Mouse (Mus musculus): Measurements from ENCODE around the gene Lrrtm4. TPM values are rescaled to one million over a fixed set of nuclear protein-coding genes. Genes with fewer than 3 reads are reported as not detected.

Gene Lrrtm4
- polyA plus RNA-seq, 1 experiment from 2014 or later = not detected

DNA sequence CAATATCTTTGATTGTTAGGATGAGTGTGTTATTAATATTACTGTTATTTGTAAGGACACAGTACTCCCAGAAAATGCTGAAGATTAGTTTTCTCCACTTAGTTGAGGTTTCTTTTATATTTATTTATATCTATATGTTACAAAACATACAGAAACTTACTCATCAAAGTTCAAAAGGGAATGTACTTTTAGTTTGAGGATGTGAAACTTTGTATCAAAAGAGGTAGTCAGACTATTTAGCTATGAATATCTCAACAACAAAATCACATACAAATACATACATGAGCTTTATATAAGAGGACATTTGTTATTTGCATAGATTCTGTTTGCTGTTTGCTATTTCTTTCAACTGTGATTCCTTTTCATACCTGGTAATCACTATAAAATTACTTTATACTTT is 421.5 kb downstream of the Lrrtm4 start:
- Histone ChIP-seq H3K36me3 (ENCODE audit: inconsistent target) (no peaks in the 10 kb centered on the region), H3K27ac (no peak overlapping the region), H3K79me2 (ENCODE audit: inconsistent target) (no peaks in the 10 kb centered on the region), H3K4me3 (ENCODE audit: inconsistent target) (no peak overlapping the region)

- 94% methylated on average over 4 of the region's 4 CpGs for WGBS (ENCODE audit: missing documents)
- Histone ChIP-seq H3K4me3 (ENCODE audit: inconsistent target) (no peak overlapping the region), H3K27ac (no peak overlapping the region), H3K79me2 (ENCODE audit: inconsistent target) (no peaks in the 10 kb centered on the region), H3K36me3 (ENCODE audit: inconsistent target) (no peaks in the 10 kb centered on the region)
Observed at GRCm38 (mm10) chr6:80470546-80470945, 451.9 kb downstream of the Lrrtm4 start.

DNA sequence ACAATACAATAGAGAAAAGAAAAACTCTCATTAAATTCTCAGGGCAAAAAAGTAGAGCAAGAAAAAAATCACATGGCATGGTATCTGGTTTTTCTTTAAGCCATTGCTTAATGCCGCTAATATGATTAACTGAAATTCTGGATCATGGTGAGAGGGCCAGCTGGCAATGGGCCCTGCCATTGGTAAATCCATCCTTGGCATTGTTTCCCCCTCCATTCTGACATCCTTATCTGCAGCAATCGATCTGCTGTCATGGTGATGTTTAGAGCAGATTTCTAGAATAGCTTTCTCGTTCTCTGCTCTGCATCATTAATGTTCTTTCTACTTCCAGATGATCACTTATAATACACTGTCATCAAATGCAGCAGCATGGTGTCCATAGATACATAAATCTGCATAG is 457.5 kb downstream of the Lrrtm4 start:
- Histone ChIP-seq H3K27ac (no peak overlapping the region), H3K4me3 (ENCODE audit: inconsistent target) (no peak overlapping the region), H3K79me2 (ENCODE audit: inconsistent target) (no peaks in the 10 kb centered on the region), H3K36me3 (ENCODE audit: inconsistent target) (no peaks in the 10 kb centered on the region)
- WGBS (ENCODE audit: missing documents) = 86% methylated on average over 3 of the region's 3 CpGs

GRCm38 (mm10) chr6:80545017-80545416 is 526.3 kb downstream of the Lrrtm4 start:
- no peak overlapping the region for H3K27ac ChIP-seq
- WGBS (ENCODE audit: missing documents) = 50% methylated on average over 1 of the region's 1 CpGs
- no peak overlapping the region for H3K4me3 ChIP-seq (ENCODE audit: inconsistent target)
- no peaks in the 10 kb centered on the region for H3K36me3 ChIP-seq (ENCODE audit: inconsistent target)
- H3K79me2 ChIP-seq (ENCODE audit: inconsistent target) = no peaks in the 10 kb centered on the region

- Histone ChIP-seq H3K36me3 (ENCODE audit: inconsistent target) (no peaks in the 10 kb centered on the region), H3K79me2 (ENCODE audit: inconsistent target) (no peaks in the 10 kb centered on the region), H3K4me3 (ENCODE audit: inconsistent target) (no peak overlapping the region), H3K27ac (no peak overlapping the region)
Observed at GRCm38 (mm10) chr6:80549907-80550306, 531.2 kb downstream of the Lrrtm4 start.

DNA sequence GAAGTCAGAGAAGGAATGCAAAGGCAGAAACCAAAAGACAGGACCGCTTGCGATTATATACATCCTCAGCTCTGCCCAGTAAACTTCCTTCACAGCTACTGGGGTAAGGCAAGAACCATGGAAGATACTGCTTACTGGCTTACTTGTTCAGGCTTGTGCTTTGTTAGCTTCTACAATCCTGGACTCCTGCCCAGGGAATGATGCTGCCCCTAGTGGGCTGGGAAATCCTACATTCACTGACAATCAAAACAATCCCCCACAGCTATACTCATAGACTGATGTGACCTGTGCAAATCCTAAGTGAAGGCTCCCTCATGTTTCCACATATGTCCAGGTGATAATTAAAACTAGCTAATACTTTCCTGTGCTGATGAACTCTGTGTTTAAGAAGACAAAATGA is 534.7 kb downstream of the Lrrtm4 start:
- Histone ChIP-seq H3K36me3 (ENCODE audit: inconsistent target) (no peaks in the 10 kb centered on the region), H3K79me2 (ENCODE audit: inconsistent target) (no peaks in the 10 kb centered on the region), H3K4me3 (ENCODE audit: inconsistent target) (no peak overlapping the region), H3K27ac (no peak overlapping the region)
- 100% methylated on average over 2 of the region's 2 CpGs for WGBS (ENCODE audit: missing documents)

GRCm38 (mm10) chr6:80554991-80555390 is 536.3 kb downstream of the Lrrtm4 start:
- H3K4me3 ChIP-seq (ENCODE audit: inconsistent target) = no peak overlapping the region
- no peaks in the 10 kb centered on the region for H3K36me3 ChIP-seq (ENCODE audit: inconsistent target)
- H3K79me2 ChIP-seq (ENCODE audit: inconsistent target) = no peaks in the 10 kb centered on the region
- no peak overlapping the region for H3K27ac ChIP-seq

GRCm38 (mm10) chr6:80577227-80577626 is 558.5 kb downstream of the Lrrtm4 start:
- Histone ChIP-seq H3K27ac (no peak overlapping the region), H3K79me2 (ENCODE audit: inconsistent target) (no peaks in the 10 kb centered on the region), H3K4me3 (ENCODE audit: inconsistent target) (no peak overlapping the region), H3K36me3 (ENCODE audit: inconsistent target) (no peaks in the 10 kb centered on the region)
- 8% methylated on average over 1 of the region's 2 CpGs for WGBS (ENCODE audit: missing documents)

DNA sequence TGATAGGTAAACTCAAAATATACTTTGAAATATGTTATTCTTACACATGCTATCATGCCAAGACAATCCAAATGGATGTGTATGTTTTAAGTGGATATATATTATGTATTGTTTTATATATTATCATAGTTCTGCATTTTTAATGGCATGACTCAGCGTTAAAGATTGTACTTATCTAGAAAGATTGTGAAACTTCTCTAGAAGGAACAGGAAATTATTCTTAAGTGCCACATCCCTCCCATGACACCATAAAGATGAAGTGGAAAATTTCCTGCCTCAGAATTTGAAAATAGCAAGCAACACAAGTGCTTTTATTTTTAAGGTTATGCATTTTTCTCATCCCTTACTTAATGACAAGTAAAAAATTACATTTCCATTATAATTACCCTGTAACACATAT is 563.5 kb downstream of the Lrrtm4 start:
- Histone ChIP-seq H3K36me3 (ENCODE audit: inconsistent target) (no peaks in the 10 kb centered on the region), H3K4me3 (ENCODE audit: inconsistent target) (no peak overlapping the region), H3K27ac (no peak overlapping the region), H3K79me2 (ENCODE audit: inconsistent target) (no peaks in the 10 kb centered on the region)
- 0% methylated on average over 1 of the region's 1 CpGs for WGBS (ENCODE audit: missing documents)

GRCm38 (mm10) chr6:80589776-80590175 is 571.1 kb downstream of the Lrrtm4 start:
- Histone ChIP-seq H3K4me3 (ENCODE audit: inconsistent target) (no peak overlapping the region), H3K27ac (no peak overlapping the region), H3K36me3 (ENCODE audit: inconsistent target) (no peaks in the 10 kb centered on the region), H3K79me2 (ENCODE audit: inconsistent target) (no peaks in the 10 kb centered on the region)
- 80% methylated on average over 1 of the region's 1 CpGs for WGBS (ENCODE audit: missing documents)

GRCm38 (mm10) chr6:80619508-80619907 is 600.8 kb downstream of the Lrrtm4 start:
- no peaks in the 10 kb centered on the region for H3K36me3 ChIP-seq (ENCODE audit: inconsistent target)
- H3K4me3 ChIP-seq (ENCODE audit: inconsistent target) = no peak overlapping the region
- no peaks in the 10 kb centered on the region for H3K79me2 ChIP-seq (ENCODE audit: inconsistent target)
- 97% methylated on average over 2 of the region's 2 CpGs for WGBS (ENCODE audit: missing documents)
- no peak overlapping the region for H3K27ac ChIP-seq

DNA sequence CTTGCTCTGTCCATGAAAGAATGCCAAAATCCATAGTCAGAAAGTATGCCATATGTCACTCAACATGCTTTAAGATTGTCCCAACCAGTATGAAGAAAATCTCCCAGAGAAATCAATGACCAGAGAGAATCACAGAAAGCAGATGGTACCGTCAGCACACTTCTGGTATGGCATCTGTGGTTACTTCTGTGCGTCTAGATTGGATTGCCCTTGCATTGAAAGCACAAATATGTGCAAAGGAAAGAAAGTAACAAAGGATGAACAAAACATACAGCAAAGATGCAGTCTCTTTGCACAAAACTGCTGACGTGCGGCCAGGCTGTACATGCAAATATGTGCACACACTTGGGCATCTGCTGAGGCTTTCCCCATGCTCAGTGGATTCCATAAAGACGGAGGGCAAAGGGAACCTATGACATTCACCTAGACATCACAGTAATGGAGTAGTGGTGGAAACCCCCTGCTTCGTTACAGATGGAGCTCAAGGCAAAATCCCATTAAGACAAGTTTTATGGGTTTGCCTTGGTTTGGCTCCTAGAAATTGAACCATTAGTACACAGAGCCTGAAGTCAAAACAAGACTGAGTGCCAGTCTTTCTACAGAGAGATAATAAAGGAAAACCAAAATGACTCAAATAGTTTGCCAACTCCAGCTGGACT is 604.1 kb downstream of the Lrrtm4 start:
- no peaks in the 10 kb centered on the region for H3K36me3 ChIP-seq (ENCODE audit: inconsistent target)
- 91% methylated on average over 6 of the region's 6 CpGs for WGBS (ENCODE audit: missing documents)
- H3K27ac ChIP-seq = no peak overlapping the region
- no peak overlapping the region for H3K4me3 ChIP-seq (ENCODE audit: inconsistent target)
- no peaks in the 10 kb centered on the region for H3K79me2 ChIP-seq (ENCODE audit: inconsistent target)

- Histone ChIP-seq H3K27ac (no peak overlapping the region), H3K4me3 (ENCODE audit: inconsistent target) (no peak overlapping the region)
- 96% methylated on average over 4 of the region's 4 CpGs for WGBS (ENCODE audit: missing documents)
Observed at GRCm38 (mm10) chr6:80625509-80625908, 606.8 kb downstream of the Lrrtm4 start.

DNA sequence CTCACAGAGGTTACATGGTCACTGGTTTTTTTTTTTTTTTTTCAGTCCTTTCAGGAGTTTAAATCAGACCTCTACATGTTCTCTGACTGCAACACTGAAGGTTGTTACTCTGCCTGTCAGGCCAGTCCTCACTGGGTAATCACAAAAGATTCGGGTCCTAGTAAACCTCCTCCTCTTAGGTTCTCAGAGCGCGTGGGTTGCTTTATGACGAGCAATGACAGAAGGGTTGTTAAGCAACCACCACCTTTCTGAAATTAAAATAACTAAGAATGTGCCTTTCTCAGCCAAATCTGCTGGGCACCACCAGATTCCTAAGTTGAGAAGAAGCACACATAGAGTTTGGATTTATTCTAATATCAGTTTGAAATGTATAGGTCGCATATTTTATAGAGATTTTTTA is 644.1 kb downstream of the Lrrtm4 start:
- Histone ChIP-seq H3K36me3 (ENCODE audit: inconsistent target) (no peaks in the 10 kb centered on the region), H3K4me3 (ENCODE audit: inconsistent target) (no peak overlapping the region), H3K79me2 (ENCODE audit: inconsistent target) (no peaks in the 10 kb centered on the region), H3K27ac (no peak overlapping the region)
- 97% methylated on average over 5 of the region's 5 CpGs for WGBS (ENCODE audit: missing documents)

More at GRCm38 (mm10) chr6:80625509-80625908, 606.8 kb downstream of the Lrrtm4 start:
- H3K36me3 ChIP-seq (ENCODE audit: inconsistent target) = no peaks in the 10 kb centered on the region
- H3K79me2 ChIP-seq (ENCODE audit: inconsistent target) = no peaks in the 10 kb centered on the region

DNA sequence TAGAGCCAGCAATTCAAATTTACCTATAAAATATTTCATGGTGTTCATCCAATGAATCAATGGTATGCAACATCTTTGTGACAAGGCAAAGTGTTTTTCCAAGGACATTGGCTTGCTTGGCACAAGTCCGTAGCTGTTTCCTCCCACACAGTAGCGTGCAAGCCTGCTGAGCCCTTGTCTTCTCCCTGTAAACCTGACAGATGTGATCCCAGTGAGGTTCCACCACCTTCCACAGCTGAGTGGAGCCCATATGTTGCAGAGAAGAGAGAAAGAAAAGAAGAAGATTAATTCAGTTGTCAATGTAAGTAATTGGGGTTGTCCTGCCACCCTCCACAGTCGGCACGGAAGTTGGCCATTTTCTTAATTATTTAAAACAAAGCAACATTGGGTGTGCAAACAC is 645.4 kb downstream of the Lrrtm4 start:
- WGBS (ENCODE audit: missing documents) = 81% methylated on average over 4 of the region's 4 CpGs
- Histone ChIP-seq H3K36me3 (ENCODE audit: inconsistent target) (no peaks in the 10 kb centered on the region), H3K27ac (no peak overlapping the region), H3K4me3 (ENCODE audit: inconsistent target) (no peak overlapping the region), H3K79me2 (ENCODE audit: inconsistent target) (no peaks in the 10 kb centered on the region)

GRCm38 (mm10) chr6:80704183-80704582 is 685.5 kb downstream of the Lrrtm4 start:
- Histone ChIP-seq H3K4me3 (ENCODE audit: inconsistent target) (no peak overlapping the region), H3K36me3 (ENCODE audit: inconsistent target) (no peaks in the 10 kb centered on the region), H3K27ac (no peak overlapping the region), H3K79me2 (ENCODE audit: inconsistent target) (no peaks in the 10 kb centered on the region)
- WGBS (ENCODE audit: missing documents) = 84% methylated on average over 2 of the region's 2 CpGs

Data from macrophage (primary cell).